Mouse (Mus musculus) adrenal gland, postnatal 25 days (tissue): ENCODE results near the gene Cenpv. TPM values are rescaled to one million over a fixed set of nuclear protein-coding genes. Genes with fewer than 3 reads are reported as not detected.

Experiments
- DNase-seq: peaks from one replicate; pipeline ENCODE4 v3.0.0; 2021; ENCODE audit warnings: mixed read lengths
- long read RNA-seq: library from polyadenylated mRNA; stranded (forward); transcript quantifications from one replicate; pipeline ENCODE4 v2.0.0, GENCODE M21; 2021
- total RNA-seq: library from RNA; stranded (reverse); gene quantifications from 2 replicates; pipeline ENCODE4 v1.2.3, GENCODE M21; 2021

The Cenpv gene
- total RNA-seq: 40.0 and 44.4 TPM in 2 replicates
- long read RNA-seq, transcript Cenpv-201 (5 exons, 1,032 nt): major isoform, 46 of 50 reads
- long read RNA-seq, partial matches to known transcripts: 0 of 50 reads
- long read RNA-seq, other reads (novel, unspliced or antisense): 4 of 50 reads

- DNase-seq: peak; percentile 81
Observed at GRCm38 (mm10) chr11:62539089-62539890, at the start of gene Cenpv. Gene Cenpv, minus strand, starts transcription at chr11:62539261.

GRCm38 (mm10) chr11:62587034-62587433, 48.0 kb upstream of the Cenpv start:
- no peak for DNase-seq

GRCm38 (mm10) chr11:62584671-62585206, 45.7 kb upstream of the Cenpv start:
- no peak for DNase-seq

GRCm38 (mm10) chr11:62583031-62583430, 44.0 kb upstream of the Cenpv start:
- DNase-seq: no peak

- DNase-seq: no peak
Observed at GRCm38 (mm10) chr11:62576530-62577152, 37.6 kb upstream of the Cenpv start.

- DNase-seq: peak; percentile 37
Observed at GRCm38 (mm10) chr11:62575659-62576438, 36.8 kb upstream of the Cenpv start.

GRCm38 (mm10) chr11:62575297-62575658, 36.2 kb upstream of the Cenpv start:
- DNase-seq: peak; percentile 86

- DNase-seq: no peak
Observed at GRCm38 (mm10) chr11:62574703-62575085, 35.6 kb upstream of the Cenpv start.

GRCm38 (mm10) chr11:62573959-62574702, 35.1 kb upstream of the Cenpv start, which contains the start of gene Trpv2:
Gene Trpv2, plus strand, starts transcription at chr11:62574486.
- no peak for DNase-seq

GRCm38 (mm10) chr11:62568300-62568699, 29.2 kb upstream of the Cenpv start:
- no peak for DNase-seq

GRCm38 (mm10) chr11:62566211-62566610, 27.1 kb upstream of the Cenpv start:
- DNase-seq: no peak

GRCm38 (mm10) chr11:62565747-62566146, 26.7 kb upstream of the Cenpv start:
- no peak for DNase-seq

- no peak for DNase-seq
Observed at GRCm38 (mm10) chr11:62563590-62563989, 24.5 kb upstream of the Cenpv start.

GRCm38 (mm10) chr11:62560463-62561016, 21.5 kb upstream of the Cenpv start:
- peak; percentile 33 for DNase-seq

GRCm38 (mm10) chr11:62558961-62559646, 20.0 kb upstream of the Cenpv start:
- peak; percentile 71 for DNase-seq

GRCm38 (mm10) chr11:62558152-62558551, 19.1 kb upstream of the Cenpv start:
- DNase-seq: no peak

- DNase-seq: no peak
Observed at GRCm38 (mm10) chr11:62557205-62557604, 18.1 kb upstream of the Cenpv start.

GRCm38 (mm10) chr11:62555896-62556412, 16.9 kb upstream of the Cenpv start:
- no peak for DNase-seq

GRCm38 (mm10) chr11:62554934-62555517, 16.0 kb upstream of the Cenpv start:
- no peak for DNase-seq
